Comparison of ENCODE assay signal across 8 mouse cellular contexts in genomic region chr17:25221821-25222503, GRCm38 (mm10). TPM values are rescaled to one million over a fixed set of nuclear protein-coding genes. Genes with fewer than 3 reads are reported as not detected.
A peak's percentile ranks its signal among the peaks of the same experiment; 100 is the strongest.
DNase-seq lines count a peak whose midpoint lies in the region.

No protein-coding gene starts in this region.

- intact Hi-C loops in heart, postnatal 14 days (cut with DNase I), result no loop called here

- 7% methylated on average over 17 of the region's 30 CpGs for WGBS in large intestine, adult 2 months

- peak; percentile 28 to 42 for DNase-seq in CD8-positive naive resting alpha-beta T cell, adult 2 months (ENCODE audit: low read depth in 2 of 2, low spot score in 2 of 2)
- peak; percentile 59 to 65 for DNase-seq in adrenal gland, adult 18-20 months (ENCODE audit: low spot score in 2 of 2)
- DNase-seq in embryo, embryonic 10.5 days (ENCODE audit: low spot score), result peak; percentile 61
- DNase-seq in heart, postnatal 14 days, result peak; percentile 32 to 51
- DNase-seq in large intestine, adult 2 months (ENCODE audit: low read depth, low spot score), result peak; percentile 19
- DNase-seq in lung, postnatal 14 days, result peak; percentile 65
- DNase-seq in right cerebral cortex, adult 2 months (ENCODE audit: low spot score in 2 of 2), result peak; percentile 56 to 64
- DNase-seq in gastrocnemius, adult 18-20 months (ENCODE audit: low spot score), result no peak

RNA-seq across cellular contexts. Expression of gene Gnptg, which starts 18.0 kb away (rescaled TPM):
- 10 to 100 TPM; 42.4 to 46.5 TPM for total RNA-seq in adrenal gland, adult 18-20 months (2021)
- 10 to 100 TPM; 13.1 to 14.3 TPM for total RNA-seq in heart, postnatal 14 days (2021)
- polyA plus RNA-seq in large intestine, adult 2 months (2012; rRNA removed), result 36.1 and 37.5 TPM in 2 replicates
- total RNA-seq in gastrocnemius, adult 18-20 months (2021), result 10 to 100 TPM; 14.1 to 15.6 TPM

RNA-seq across cellular contexts. Expression of gene Tsr3, which starts 18.0 kb away (rescaled TPM):
- 10 to 100 TPM; 20.3 to 22.6 TPM for total RNA-seq in adrenal gland, adult 18-20 months (2021)
- 10 to 100 TPM in 1 of 2 experiments, 1 to 10 TPM in 1; 9.3 to 10.2 TPM for total RNA-seq in heart, postnatal 14 days (2021)
- 11.6 and 12.7 TPM in 2 replicates for polyA plus RNA-seq in large intestine, adult 2 months (2012; rRNA removed)
- 10 to 100 TPM; 16.7 to 18.3 TPM for total RNA-seq in gastrocnemius, adult 18-20 months (2021)

RNA-seq across cellular contexts. Expression of gene Unkl, which starts 33.8 kb away (rescaled TPM):
- total RNA-seq in adrenal gland, adult 18-20 months (2021), result 10 to 100 TPM; 15.4 to 16.2 TPM
- total RNA-seq in heart, postnatal 14 days (2021), result 10 to 100 TPM; 10.8 to 10.9 TPM
- polyA plus RNA-seq in large intestine, adult 2 months (2012; rRNA removed), result 6.0 and 9.8 TPM in 2 replicates
- total RNA-seq in gastrocnemius, adult 18-20 months (2021), result 1 to 10 TPM; 5.3 to 5.8 TPM

RNA-seq across cellular contexts. Expression of gene Baiap3, which starts 34.2 kb away (rescaled TPM):
- total RNA-seq in adrenal gland, adult 18-20 months (2021), result 10 to 100 TPM; 11.7 to 16.2 TPM
- total RNA-seq in heart, postnatal 14 days (2021), result under 1 TPM; 0.17 to 0.63 TPM
- polyA plus RNA-seq in large intestine, adult 2 months (2012; rRNA removed), result 7.8 and 11.9 TPM in 2 replicates
- total RNA-seq in gastrocnemius, adult 18-20 months (2021), result under 1 TPM; 0.14 to 0.21 TPM

RNA-seq across cellular contexts. Expression of gene BC003965, which starts 37.6 kb away (rescaled TPM):
- 10 to 100 TPM; 18.5 to 20.0 TPM for total RNA-seq in adrenal gland, adult 18-20 months (2021)
- total RNA-seq in heart, postnatal 14 days (2021), result 10 to 100 TPM; 19.2 to 22.0 TPM
- polyA plus RNA-seq in large intestine, adult 2 months (2012; rRNA removed), result 9.5 and 10.4 TPM in 2 replicates
- 10 to 100 TPM; 12.7 to 14.5 TPM for total RNA-seq in gastrocnemius, adult 18-20 months (2021)
